Mouse (Mus musculus) neural tube, embryonic 10.5 days (tissue): Measurements from ENCODE around the gene Pml.

Experiments
- DNase-seq: peaks from one replicate; pipeline ENCODE4 v3.0.0-alpha.2; 2017; ENCODE audit warnings: low spot score; ENCODE audit errors: extremely low spot score

Gene Pml

DNA sequence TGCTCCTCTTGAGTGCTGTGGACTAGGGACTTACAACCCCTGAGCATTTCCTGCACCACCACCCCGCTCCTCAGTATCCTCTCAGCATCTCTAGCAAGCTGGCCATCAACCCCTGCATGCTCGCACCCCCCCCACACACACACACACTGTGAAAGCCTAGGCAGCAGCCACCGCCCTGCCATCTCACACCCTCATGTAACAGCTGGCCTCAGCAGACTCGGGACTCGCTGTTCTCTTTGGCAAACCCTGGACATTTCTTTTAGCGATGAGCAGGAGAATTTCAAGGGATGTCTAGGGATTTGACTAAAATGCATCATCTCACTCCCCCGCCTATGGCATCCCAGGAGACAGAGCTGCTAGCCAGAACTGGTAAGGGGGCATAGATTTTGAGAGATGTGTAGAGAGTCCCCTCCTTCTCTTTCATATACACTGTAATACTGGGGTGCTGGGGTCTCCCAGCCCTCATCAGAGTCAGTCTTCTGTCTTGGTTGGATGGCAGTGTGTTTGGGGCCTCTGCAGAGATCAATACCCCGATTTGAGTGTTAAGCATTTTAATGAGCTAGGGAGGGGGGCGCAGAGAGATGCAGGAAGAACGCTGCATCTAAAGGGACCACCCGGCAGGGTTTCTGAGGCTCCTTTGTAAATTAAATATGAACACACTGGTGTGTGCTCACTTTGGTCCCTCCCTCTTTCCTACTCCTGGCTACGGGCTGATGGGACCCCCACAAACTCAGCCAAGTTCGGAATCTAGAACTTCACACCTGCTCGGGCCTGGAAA lies 46.7 kb downstream of the Pml start:
- DNase-seq = no peak

DNA sequence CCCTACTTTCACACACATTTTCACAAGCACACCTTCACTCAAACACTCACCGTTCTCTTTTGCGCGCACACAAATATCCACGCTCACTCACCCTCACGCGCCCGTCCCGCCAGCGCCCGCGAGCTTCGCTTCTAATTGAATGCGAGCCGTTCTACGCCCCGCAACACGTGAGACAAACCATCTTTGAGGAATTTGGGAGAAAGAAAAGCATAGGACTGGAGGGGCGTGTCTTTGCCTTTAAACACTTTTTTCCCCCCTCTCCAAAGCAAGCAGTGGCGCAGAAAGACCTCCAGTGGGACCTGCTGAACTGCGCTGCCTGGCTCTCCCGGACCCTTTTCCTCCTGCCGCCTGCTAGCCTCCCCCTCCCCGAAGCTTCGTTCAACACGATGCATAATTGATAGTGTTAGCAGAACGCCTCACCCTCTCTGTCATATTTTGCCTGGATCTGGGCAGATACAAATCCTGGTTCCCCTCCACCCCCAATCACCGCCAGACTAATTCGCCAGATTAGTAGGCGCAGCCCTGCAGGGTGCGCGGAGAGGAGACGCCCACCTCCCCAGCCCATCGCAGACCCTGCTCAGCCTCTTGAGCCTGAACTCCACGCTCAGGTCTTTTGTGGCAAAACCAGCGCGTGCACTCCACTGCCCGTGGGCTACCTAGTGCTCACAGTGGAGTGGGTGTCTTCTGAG lies 47.6 kb downstream of the Pml start:
- peak; percentile 49 for DNase-seq

DNA sequence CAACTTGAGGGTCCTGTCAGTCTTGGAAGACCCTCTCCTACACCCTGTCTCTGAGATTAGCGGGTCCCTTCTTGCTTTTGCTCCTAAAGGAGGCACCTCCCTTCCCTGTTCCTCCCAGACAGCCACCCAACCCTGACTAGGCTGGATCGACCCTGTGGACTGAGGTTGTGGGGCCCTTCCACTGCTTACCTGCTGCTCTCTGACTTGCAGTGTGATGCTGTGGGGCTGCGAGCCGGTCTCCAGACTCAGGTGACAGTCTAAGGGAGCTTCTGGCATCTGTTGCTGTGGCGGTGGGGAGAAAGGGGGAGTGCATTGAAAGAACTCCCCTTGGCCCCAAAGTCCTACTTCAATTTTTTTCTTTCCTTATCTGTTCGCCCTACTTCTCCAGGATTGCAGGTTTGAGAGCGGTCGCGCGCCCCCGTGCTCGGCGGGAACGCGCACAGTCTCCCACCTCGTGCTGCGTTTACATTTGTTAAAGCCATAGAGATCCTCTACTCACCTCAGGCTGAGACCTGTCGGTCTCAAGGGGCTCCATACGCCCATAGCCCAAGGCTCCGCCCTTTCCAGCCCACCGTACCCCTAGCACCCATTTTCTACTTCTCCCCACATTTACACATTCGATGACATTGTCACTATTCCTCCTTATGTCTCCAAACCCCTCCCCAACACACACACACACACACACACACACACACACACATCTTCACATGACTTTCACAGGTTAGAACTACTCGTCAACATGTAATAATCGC lies 48.3 kb downstream of the Pml start:
- DNase-seq = no peak

DNA sequence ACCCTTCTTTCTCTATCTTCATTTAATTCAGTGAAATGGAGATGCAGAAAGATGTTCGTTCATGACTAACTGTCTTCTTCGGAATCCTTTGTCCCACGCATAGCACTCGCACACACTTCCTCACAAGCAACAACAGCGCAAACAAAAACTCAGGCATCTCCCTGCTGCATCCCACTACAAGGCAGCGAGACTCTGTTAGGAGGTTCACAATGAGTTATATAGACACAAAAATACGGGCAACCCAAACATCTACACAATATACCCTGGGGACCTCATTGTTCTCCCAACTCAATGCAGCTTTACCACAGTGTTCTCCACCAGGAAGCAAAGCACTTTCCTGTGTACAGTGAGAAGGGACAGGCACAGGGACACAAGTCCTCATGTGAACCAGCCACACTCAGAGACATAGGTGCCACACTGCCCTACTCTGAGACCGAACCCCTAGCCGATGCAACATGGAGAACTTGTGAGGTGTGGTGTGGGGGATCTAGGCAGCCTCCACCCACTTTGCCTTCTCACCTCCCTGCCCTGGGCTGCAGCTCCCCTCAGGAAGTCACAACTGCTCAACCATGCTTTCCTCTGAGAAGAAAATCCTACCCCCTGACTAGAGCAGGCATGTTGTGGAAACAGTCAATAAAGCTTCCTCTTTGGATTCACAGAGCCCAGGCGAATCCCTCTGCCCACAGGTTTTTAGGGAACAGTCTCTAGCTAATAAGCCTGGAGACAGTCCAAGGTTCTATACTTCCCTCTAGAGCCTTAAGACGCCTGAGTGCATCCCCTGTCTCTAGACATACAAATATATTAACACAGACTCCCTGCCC lies 49.1 kb downstream of the Pml start:
- no peak for DNase-seq

DNA sequence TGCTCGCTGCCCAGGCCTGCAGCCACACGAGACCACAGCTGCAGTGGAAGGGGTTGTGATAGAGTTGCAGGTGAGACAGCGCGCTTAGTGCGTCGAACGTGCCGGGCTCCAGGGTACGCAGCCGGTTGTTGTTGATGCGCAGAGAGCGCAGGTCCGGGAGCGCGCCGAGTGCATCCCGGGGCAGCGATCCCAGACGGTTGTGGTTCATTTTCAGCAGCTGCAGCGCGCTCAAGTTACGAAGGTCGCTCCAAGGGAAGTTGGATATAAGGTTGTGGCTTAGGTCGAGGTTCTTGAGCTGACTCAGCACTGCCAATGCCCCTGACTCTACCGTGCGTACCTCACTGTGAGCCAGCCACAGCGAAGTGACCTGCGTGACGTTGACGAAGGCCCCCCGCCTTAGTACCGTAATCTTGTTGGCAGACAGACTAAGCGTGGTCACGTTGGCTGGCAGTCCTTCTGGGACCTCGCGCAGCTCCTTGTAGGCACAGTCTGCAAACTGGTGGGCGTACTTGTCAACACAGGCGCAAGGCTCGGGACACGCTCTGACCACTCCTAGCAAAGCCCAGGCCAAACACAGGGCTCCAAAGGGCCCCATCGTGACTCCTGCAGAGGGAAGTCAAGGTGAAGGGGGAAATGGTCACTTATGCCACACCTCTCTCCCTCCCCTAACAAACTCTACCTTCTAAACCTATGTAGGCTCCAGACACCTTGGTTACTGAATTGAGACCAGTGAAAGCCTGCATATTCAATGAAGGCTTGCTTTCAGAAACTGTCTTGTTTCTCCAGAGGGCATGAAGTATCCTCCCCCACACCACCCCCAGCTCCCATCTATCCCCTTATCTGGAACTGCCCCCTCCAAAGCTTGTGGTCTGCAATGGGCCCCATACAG lies 50.0 kb downstream of the Pml start:
- DNase-seq = peak; percentile 48

DNA sequence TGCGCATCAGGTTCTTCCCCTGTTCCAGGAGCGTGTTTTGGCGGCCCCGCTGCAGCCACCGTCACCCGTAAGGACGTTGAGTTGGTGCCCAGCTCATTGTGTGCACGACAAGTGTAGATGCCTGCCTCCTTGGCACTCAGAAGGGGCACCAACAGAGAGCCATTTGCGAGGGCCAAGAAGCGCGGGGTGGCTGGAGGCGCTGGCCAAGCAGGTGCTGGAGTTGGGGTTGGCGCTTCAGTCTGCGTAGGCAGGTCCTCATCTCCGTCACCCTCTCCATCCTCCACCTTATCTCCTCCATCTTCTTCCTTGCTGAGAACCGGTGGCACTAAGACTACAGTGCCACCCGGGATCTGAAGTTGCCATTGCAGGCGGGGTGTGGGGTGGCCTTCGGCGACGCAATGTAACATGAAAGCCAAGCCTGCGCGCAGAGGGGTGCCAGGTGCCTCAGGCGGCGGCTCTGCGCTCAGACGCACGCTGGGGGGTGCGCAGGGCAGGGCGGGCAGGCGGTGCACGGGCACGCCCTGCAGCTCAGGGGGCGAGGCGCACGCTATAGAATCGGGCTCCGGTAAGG lies 50.7 kb downstream of the Pml start:
- no peak for DNase-seq

DNA sequence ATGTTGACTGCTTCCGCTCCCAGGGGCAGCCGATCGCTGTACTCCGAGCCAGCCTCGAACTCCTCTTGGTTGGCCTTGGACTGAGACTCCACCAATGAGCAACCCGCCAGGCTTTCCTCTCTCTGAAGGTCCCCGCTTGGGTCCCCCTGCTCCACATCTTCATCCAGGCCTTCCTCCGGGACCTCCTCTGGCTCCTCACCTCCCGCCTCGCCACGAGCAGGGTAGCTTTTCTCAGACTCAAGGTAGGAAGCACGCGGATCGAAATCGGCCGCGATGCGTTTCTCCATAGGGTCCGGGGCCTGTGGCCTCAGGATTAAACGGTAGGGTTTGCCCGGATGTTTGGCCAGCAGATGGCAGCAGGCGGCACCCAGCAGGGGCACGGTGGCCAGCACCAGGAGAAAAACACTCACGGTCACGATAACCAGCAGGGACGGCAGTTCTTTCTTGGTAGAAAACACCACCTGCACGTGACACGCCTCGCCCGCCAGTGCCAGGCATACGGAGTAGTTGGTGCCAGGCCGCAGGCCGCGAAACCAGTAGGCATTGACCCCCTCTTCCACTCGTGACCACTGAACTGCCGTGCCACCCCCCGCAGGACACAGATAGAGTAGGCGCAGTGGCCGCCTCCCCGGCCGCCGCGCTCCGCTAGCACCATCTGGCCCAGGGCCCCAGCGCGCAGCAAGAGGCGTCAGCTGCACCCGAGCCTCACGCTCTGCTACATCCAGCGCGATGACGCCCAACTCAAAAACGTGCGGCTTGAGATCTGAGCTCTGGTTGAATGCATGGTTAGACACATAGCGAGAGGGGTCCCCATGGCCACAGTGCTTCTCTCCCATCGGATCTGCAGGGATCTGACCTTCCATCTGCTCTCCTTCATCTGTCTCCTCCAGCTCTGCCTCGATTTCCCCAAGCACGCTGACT lies 51.5 kb downstream of the Pml start:
- peak; percentile 70 for DNase-seq

DNA sequence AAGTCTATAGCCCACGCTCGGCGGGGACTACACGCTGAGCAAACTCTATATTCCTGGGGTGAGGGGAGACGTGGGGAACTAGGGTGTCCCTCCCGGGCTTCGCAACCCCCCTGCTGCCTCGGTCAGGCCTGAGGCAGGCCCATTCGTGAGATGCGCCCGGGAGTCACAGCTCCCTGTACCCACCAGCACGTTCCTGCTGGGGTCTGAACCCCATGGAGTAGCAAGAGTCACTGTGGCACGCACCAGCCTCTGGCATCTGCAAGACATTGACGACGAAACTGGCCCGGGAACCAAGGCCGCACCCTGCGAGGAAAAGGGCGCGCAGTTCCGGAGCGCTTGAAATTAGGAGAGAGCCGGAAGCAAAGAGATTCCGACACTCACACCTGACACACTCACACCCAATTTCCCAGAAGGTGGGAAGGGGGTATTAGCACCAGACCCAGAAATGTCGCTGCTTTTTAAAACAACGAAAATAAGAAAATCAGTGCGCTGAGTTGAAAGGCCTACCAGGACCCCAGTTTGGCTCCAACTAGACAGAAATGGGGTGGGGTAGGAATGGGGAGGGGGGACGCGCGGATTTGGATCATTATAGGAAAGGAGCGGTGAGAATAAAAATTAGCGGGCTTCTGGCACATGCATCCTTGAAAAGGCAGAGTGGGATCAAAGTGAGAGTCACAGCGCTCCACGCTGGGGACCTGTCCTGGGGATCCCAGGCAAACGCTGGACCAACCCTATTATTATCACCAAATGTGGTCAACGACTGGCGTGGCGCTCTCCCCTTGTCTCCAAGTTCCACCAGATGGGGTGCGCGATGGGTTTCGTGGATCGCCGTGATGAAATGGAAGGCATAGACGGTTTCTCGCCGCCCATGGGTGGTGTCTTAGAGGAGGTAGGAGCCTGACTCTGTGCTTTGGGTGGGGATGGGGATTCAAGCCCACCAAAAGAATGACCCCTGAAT lies 52.7 kb downstream of the Pml start:
- peak; percentile 52 for DNase-seq

DNA sequence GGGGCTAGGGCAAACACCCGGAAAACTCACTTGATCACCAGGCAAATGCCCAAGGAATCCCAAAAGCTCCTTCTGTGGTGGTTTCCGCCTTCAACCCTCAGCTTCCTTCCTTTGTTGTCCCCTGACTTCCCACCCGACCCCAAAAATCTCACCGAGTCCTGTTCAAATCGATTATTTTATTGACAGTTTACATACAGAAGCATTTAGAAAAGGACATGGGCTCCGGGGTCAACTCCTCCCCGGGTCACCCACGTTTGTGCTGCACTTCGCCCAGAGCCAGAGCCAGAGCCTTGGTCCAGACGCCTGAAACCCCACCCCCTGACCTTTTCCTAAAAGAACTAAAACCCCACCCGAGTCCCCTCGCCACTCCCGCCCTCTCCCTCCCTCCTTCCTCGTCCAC lies 53.4 kb downstream of the Pml start:
- DNase-seq = no peak

DNA sequence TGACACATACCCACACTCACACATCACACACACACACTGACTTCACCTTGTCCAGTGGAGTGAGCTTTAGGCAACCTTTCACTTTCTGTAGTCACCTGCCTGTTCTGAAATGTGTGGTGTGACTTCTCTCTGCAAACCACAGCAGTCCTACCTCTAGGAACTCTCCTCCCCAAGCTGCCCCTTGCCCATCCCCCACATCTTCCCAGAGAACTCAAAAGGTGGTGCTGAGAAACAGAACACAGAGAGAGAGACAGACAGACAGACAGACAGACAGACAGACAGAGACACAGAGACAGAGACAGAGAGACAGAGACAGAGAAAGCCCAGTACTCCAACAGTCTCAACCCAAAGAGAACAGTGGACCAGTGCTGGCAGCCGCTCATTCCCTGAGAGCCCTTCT lies 53.9 kb downstream of the Pml start:
- DNase-seq = no peak

DNA sequence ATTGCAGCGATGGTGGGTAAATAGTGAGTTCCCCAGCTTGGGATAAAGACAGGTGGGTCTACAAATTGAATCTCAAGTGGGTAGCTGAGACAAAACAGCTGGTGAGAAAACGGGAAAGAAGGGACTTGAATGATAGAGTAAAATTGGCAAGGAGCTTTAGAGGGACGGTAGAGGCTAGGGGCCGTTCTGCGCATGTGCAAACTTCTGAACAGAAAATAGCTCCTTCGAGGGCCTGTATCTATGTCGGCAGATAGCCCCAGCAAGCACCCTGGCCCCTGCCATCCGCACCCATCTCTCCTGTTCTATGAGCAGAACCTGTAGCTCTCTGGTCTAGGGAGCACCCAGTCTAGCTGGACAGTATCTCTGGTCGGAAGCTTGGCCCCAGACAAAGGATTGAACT lies 55.4 kb downstream of the Pml start:
- no peak for DNase-seq

DNA sequence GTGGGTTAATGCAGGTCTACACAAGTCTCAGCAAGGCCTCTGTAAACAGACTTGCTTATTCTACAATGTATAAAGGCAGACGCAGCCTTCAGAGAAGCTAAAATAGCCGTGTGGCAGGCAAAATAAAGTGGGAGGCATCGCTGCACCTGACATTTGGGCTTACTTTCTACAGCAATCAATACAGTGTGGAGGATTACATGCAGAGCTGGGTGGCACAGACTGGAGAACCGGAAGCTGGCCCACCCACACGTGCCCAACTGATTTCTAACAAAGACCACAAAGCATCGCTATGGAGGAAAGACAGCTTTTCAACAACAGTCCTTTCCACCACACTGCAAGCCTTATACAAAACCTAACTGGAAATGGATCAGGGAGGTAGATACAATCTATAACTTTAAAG lies 65.1 kb downstream of the Pml start:
- no peak for DNase-seq

DNA sequence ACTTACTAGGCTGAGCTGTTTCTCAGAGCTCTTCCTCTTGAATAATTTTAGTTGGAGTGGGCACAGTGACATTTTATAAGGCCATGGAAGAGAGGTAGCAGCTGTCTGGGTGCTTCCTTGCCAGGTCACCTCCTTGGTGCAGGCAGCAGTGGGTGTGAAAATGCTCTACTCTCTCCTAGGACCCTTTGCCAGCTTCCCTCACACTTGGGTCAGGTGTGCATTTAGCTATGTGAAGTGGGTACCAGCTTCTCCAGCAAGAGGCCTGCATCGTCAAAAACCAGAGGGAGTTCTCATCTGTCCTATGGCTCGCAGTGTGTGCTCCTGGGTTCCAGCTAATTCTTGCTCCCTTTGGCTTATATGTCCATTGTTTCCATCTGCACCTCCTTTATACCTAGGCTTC lies 70.2 kb downstream of the Pml start:
- no peak for DNase-seq

DNA sequence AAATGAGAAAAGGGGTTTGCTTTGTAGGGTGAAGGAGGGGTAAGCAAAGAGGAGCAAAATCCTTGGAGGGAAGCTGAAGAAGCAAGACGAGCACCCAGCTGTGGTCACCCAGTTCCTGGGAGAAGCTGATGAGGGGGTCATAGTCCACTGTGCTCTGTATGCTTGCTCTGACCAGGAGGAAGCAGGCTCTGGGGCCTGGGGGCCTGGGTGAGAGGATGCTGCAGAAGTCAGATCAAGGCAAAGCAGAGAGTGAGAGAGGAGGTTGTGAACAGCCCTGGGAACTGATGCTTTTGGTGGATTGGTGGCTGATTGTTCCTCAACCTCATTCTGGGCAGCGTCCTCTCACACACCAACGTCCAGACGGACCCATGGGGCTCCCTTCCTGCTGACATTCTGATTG lies 72.4 kb downstream of the Pml start:
- DNase-seq = no peak

DNA sequence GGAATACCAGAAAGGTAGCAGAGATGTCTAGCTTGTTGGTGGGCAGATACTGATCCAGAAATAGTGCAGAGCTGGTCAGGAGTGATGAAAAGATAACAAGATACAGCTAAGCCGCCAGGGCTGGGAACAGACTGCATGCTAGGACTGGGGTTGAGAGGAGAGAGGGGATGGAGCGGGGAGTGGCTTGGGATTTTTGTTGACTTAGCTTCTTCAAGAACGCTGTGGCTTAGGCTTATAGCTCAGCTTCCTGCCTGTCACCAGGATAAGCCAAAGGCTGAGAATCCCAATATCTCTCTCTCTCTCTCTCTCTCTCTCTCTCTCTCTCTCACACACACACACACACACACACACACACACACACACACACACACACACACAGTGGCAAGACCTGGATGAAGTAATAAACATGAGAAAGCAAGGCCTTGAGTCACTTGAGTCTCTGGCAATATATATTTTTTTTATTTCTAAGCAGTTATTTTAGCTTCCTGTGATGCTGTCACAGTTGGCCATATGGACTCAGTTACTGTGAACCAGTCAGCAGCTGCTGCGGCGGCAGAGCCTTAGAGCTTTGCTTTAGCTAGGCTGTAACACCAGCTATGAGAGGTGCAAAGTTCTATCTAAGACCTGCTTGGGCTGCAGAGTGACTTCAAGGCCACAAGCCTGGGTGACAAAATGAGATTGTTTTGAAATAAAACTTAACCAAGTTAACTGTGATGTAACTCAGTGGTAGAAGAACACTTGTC lies 73.7 kb downstream of the Pml start:
- DNase-seq = no peak

DNA sequence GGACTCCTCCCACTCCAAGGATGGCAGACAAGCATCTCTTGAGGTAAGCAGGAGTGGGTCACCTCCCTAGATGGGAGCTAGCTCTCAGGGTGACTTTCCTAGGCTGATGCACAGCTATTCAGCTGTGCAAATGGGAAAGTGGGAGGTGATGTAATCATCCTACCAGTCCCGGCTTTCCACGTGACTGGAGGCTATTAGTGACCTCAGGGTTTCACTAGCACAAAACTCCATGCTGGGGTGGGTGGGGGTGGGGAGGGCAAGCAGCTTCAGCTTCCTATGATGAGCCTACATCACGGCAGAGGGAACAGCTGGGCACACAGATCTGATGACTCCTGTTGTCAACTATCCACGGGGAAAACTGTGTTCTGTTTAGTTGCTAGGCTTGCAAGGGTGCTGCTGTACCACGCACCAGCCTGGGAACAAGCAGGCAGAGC lies 74.8 kb downstream of the Pml start:
- no peak for DNase-seq

DNA sequence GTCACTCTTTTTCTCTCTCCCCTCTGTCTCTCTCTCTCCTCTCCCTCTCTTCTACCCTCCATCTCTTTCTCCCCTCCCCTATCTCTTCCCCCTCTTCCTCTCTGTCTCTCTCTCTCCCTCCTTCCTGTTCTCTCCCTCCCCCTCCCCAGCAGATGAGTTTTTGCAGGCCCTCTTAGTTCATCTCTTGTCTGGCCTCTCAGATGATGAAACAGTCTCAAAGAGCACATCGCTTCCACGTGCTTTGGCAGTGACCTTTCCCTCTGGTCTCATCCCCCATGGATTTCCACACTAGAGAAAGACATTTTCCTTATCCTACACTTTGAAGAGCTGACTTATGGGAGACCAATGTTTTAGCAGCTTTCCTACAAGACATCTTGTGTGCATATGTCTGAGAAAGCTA lies 76.7 kb downstream of the Pml start:
- no peak for DNase-seq
